Mouse (Mus musculus): ENCODE measurements around the gene Thrsp.

The Thrsp gene

DNA sequence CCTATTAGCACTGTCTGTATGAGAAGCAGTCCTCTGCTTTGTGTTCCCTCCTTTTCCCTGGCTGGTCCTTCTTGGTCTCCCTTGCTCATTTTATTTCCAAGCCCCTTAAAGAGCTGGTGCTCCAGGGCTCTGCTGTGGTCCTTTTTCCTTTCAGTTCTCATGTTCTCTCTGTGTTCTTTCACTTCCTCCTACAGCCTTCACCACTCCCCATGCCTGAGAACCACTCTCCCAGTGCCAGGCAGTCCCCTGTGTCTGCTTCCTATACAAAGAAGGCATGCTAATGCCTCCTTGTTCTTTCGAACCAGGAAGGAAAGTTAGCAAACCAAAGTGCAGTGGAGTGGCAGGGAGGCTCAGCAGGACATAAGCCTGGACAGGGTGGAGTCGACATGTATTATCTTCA lies 41.6 kb downstream of the Thrsp start:
- no peak for DNase-seq (ENCODE audit: low spot score)

DNA sequence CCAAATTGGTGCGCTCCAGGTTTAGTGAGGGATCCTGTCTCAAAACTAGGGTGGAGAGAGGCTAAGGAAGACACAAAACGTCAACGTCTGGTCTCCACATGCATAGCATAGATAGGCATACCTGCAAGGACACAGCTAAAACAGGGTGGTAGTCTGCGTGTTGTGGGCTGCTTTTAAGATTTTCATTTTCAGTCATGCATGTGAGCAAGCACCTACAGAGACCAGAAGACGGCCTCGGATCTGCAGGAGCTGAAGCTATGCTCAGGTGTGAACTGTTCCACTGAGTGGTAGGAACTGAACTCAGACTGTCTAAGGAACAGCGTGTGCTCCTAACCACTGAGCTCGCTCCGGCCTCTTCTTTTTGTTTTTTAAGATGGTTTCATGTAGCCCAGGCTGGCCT lies 42.4 kb downstream of the Thrsp start:
- no peak for DNase-seq (ENCODE audit: low spot score)

DNA sequence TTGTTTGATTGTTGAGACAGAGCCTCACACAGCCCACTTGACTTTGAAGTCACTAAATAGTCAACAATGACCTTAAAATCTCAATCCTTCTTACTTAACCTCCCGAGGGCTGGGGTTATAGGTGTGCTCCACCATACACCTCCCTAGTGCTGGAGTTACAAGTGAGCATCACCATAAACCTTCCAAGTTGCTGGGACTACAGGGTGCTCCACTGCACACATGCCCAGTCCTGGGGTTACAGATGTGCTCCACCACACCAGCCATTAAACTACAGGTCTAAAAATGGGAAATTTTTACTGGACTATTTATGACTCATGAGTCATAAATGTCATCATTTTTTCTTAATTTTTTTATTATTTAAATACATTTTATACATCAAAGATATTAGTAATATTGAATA lies 51.6 kb downstream of the Thrsp start:
- DNase-seq (ENCODE audit: low spot score), result no peak

All from retina, embryonic 14.5 days (tissue).